Mouse (Mus musculus) liver, embryonic 14.5 days (tissue): ENCODE measurements around the gene Srgap2.

Experiments used
- CTCF ChIP-seq: IDR thresholded peaks from 2 replicates; pipeline ENCODE4 v1.5.1; 2016; ENCODE audit warnings: antibody characterized with exemption, low read depth, control low read depth
- EP300 ChIP-seq: IDR thresholded peaks from 2 replicates; pipeline ENCODE4 v1.6.1; 2016; ENCODE audit warnings: antibody characterized with exemption, low read depth

DNA sequence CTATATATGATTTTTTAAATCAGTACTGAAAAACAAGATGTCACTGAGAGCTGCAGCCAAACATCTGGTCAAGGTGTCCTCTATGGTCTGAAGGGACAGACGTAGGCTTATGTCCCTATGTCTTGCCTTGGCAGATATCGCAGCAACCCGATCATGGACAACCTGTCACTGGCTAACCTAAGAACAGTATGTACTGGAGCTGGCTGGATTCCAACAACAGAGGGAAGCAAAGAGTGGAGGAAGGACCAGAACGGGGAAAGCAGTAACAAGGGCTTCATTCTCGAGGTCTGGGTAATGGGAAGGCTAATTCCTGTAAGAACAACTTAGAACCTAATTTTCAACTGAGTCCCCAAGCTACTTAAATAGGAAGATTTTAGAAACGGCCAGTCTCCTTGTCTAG lies 238.2 kb downstream of the Srgap2 start:
- TF ChIP-seq CTCF (no peak), EP300 (no peak)
